Mouse (Mus musculus) olfactory bulb, adult 2 months (tissue): ENCODE measurements around the gene Hoxd9. TPM values are rescaled to one million over a fixed set of nuclear protein-coding genes. Genes with fewer than 3 reads are reported as not detected.

Source experiments
- H3K27ac ChIP-seq: fragments of 200-500 bp; 2 replicates; pipeline ENCODE4 v1.5.1; 2012; ENCODE audit warnings: low read depth, low read length; ENCODE audit not compliant: insufficient read depth
- H3K4me1 ChIP-seq: fragments of 200-500 bp; 2 replicates; pipeline ENCODE4 v1.6.1; 2012; ENCODE audit warnings: low read length; ENCODE audit not compliant: control insufficient read depth, insufficient read depth
- H3K4me3 ChIP-seq: fragments of 200-500 bp; 2 replicates; pipeline ENCODE4 v1.5.1; 2012; ENCODE audit warnings: mild to moderate bottlenecking, low read depth, low read length, moderate library complexity; ENCODE audit not compliant: insufficient read depth
- CTCF ChIP-seq: fragments of 200-500 bp; IDR thresholded peaks from 2 replicates; pipeline ENCODE4 v1.5.1; 2012; ENCODE audit warnings: low read depth, mild to moderate bottlenecking, low read length, moderate library complexity; ENCODE audit not compliant: insufficient read depth
- POLR2A ChIP-seq: fragments of 200-500 bp; IDR thresholded peaks from 2 replicates; pipeline ENCODE4 v1.6.1; 2012; ENCODE audit warnings: mild to moderate bottlenecking, low read depth, low read length, moderate library complexity; ENCODE audit not compliant: insufficient read depth
- WGBS: fragments of 180-500 bp; shearing (Covaris S2); methylation state at CpG from one replicate; pipeline ENCODE4 v1.1.7; 2018; 5-methylcytosine and 5-hydroxymethylcytosine counted together
- polyA plus RNA-seq: library from polyadenylated mRNA; stranded (reverse); fragments of >200 nt; gene quantifications from 2 replicates; pipeline ENCODE4 v1.2.4, GENCODE M21; 2012; ENCODE audit warnings: low replicate concordance; ENCODE audit not compliant: missing spikeins, insufficient read depth, insufficient read length

Hoxd9 gene
- polyA plus RNA-seq, 1 experiment = not detected

DNA sequence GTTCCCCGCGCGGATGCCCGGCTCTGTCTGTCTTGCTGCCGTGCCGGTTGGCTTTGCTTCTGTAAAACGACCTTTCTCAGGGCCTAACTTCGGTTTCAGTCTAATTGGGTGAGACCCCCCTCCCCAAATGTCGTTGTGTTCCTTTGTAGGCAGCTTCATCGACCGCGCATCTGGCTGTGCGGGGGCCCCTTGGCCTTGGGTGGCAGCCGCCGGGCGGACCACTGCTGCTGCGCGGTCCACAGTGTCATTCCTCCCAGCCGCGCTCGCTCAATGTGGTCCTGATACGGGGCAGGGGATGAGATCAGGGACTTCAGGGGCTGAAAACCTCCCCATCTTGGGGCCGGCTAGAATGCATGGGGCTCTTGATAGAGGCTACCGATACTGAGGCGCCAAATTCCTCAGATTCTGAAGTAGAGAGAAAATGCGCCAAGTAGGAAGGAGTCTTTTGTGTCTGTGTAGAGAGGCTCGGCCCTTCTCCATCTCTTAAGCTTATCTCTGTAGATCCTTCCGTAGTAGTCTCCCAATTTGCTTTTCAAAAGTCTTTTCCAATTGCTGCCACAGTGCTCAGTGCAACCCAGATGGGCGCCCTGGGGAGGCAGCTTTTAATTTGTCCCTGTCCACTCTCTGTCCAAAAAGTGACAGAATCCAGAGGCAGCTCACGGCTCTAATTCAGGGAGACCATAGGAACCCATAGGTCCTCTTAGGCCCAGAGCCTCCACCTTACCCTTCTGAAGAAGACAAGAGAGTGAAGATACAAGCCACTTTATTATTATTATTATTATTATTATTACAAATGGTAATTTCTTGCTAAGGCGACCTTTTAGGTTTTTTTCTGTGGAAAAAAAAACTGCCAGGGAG lies 9.6 kb upstream of the Hoxd9 start:
- TF ChIP-seq CTCF = no peak
- WGBS = 3% methylated on average over 31 of the region's 31 CpGs
- H3K4me3 ChIP-seq = no peak overlapping the region
- H3K4me1 ChIP-seq = no peaks in the 10 kb centered on the region
- H3K27ac ChIP-seq = no peak overlapping the region

DNA sequence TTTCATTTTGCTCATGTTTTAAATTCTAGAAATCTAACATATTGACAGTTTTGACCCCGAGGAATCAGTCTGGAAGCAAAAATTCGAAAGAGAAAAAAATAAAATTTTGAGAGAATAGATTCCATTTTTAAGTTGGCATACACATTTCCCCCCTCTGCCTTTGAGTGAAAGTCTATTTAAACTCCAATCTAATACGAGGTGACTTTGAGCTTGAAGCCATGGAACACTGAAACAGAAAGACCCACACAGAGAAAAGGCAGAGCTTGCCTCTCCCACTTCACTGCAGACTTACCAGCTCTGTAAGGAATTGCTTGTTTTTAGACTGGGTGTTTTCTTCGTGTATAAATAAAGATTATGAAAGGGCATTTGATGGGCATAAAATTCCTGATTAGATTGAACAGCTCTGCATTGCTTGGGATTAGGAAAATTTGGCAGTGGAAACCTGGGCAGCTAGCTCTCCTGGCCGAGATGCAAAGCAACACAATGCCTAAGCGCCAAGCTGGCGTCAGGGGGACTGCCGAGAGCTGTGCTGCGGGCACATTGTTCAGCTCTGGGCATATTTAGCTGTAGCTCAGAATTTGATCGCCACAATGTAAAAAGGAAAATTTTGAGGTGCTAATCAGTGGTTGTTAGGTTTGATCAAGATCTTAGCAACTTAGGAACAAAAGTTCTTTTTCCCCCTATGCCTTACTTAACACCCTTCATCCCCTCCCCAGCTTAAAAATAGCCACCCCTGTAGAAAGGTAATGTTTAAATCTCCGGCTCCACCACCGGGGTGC lies 8.5 kb upstream of the Hoxd9 start:
- Histone ChIP-seq H3K4me3 (no peak overlapping the region), H3K27ac (no peak overlapping the region), H3K4me1 (no peaks in the 10 kb centered on the region)
- 7% methylated on average over 12 of the region's 12 CpGs for WGBS
- no peak for TF ChIP-seq CTCF

DNA sequence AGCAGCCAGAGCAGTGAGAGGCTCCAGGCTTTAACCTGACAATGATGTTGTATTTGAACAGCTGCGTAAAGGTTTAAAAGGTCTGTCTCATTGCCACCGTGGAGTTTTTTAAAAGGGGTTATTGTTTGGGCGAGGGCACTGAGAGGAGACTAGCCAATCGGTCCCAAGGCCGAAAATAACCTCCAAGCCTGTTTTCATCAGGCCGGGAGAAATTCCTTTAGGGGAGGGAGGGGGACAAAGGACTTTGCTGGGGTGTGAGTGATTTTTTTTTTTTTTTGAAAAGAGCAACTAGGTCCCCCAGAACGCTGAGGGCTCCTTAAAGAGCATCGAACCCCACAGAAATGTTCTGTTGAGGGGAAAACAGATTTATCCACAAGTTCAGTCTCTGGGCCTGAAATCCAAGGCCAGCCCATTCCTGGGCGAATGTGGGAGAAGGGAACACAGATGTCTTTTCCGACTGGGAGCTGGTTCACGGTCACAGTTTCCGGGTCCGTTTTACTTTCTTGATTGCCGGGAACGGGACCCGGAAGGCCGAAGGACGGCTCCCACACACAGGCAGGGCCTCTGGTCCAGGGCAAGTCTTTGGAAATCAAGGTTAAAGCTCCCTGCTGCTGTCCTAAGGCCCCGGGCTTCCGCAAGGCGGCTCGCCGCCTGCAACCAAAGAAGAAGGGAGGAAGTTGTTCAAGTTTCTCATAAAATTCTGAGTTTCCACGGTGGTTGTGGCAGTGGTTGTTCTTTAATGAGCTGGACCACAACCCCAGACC lies 7.8 kb upstream of the Hoxd9 start:
- Histone ChIP-seq H3K4me3 (no peak overlapping the region), H3K4me1 (no peaks in the 10 kb centered on the region), H3K27ac (no peak overlapping the region)
- TF ChIP-seq POLR2A (no peak), CTCF (no peak)
- WGBS = 3% methylated on average over 24 of the region's 24 CpGs

DNA sequence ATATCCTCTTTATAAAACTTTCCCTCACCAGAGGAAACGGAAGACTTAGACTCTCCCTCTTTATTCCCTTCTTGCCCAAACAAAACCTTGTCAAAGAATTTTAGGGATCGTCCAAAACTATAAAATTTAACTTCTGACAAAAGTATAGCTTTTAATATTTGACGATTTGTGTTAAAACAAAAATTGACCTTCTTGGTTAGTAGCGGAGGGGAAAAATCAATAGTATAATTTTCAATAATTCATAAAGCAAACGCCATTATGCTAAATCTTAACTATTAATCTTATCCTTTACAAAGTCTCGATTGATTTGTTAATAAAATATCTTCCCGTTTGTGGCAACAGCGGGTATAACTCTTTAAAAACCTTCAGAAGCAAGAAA lies 7.2 kb upstream of the Hoxd9 start:
- H3K4me3 ChIP-seq = no peak overlapping the region
- 17% methylated on average over 8 of the region's 8 CpGs for whole genome bisulfite sequencing
- TF ChIP-seq CTCF (no peak), POLR2A (no peak)

DNA sequence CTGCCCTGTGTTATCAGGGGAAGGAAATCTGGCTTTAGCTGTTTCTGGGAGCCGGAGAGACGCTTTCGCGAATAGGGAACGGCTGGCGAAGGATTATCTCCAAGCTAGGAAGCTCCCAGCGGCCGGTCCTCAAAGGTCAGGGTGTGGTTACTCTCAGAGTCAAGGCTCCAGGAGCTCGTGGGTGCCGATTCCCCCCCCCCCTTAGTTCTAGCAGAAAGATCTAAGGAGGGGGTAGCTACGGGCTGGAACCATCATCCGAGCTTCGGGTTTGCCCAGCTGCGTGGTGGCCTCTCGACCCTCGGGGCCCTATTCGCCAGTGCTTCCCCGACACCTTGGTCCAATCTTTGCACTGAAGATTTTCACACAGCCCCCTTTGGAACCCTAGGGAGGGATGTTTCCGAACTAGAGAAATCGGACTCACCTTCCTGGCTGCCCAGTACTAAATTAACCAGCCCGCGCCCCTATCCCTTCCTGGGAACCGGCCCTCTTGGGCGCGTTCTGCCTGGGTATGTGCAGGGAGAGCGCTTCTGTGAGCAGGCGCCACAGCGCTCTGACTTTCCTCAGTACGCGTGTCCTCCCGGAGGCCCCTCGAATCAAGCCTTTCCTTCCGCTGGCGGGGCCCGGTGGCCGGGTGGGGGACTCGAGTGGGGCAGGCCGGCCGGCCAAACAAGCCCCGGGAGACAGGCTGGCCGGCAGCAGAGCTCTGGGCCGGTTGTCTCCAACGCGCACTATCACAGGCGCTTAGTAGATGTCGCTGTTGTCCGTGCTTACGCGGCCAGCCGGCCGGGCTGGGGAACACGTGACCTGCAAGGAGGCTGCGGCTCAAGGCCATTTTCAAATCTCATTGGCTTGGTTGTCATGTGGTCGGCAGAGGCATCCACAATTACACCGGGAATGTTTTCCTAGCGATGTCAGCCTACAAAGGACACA lies 6.2 kb upstream of the Hoxd9 start, which contains the start of gene Hoxd10:
Hoxd10 (plus strand) TSS at position 903 of the 930 bp plus-strand sequence.
- TF ChIP-seq CTCF (no peak), POLR2A (no peak)
- no peak within 1 kb of the TSS for H3K4me3 ChIP-seq

More for the DNA sequence above, 7.2 kb upstream of the Hoxd9 start:
- Histone ChIP-seq H3K4me1 (no peaks in the 10 kb centered on the region), H3K27ac (no peak overlapping the region)

DNA sequence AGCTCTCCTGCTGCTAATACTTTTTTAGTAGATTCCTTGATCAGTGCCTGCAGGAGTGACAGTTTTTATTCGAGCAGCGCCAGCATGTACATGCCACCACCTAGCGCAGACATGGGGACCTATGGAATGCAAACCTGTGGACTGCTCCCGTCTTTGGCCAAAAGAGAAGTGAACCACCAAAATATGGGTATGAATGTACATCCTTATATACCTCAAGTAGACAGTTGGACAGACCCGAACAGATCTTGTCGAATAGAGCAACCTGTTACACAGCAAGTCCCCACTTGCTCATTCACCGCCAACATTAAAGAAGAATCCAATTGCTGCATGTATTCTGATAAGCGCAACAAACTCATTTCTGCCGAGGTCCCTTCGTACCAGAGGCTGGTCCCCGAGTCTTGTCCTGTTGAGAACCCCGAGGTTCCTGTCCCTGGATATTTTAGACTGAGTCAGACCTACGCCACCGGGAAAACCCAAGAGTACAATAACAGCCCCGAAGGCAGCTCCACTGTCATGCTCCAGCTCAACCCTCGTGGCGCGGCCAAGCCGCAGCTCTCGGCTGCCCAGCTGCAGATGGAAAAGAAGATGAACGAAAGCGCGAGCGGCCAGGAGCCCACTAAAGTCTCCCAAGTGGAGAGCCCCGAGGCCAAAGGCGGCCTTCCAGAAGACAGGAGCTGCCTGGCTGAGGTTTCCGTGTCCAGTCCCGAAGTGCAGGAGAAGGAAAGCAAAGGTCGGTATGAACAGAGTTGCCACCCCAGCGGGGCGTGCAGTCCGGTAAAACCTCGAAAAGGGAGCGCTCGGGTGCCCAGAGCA lies 5.3 kb upstream of the Hoxd9 start:
- Histone ChIP-seq H3K27ac (no peak overlapping the region), H3K4me3 (no peak overlapping the region), H3K4me1 (no peaks in the 10 kb centered on the region)
- 4% methylated on average over 35 of the region's 35 CpGs for WGBS
- TF ChIP-seq CTCF (no peak), POLR2A (no peak)

More for the DNA sequence above, 6.2 kb upstream of the Hoxd9 start, which contains the start of gene Hoxd10:
- H3K27ac ChIP-seq = no peak within 1 kb of the TSS
- H3K4me1 ChIP-seq = no peaks in the 10 kb centered on the region
- whole genome bisulfite sequencing = 4% methylated on average over 56 of the region's 56 CpGs

DNA sequence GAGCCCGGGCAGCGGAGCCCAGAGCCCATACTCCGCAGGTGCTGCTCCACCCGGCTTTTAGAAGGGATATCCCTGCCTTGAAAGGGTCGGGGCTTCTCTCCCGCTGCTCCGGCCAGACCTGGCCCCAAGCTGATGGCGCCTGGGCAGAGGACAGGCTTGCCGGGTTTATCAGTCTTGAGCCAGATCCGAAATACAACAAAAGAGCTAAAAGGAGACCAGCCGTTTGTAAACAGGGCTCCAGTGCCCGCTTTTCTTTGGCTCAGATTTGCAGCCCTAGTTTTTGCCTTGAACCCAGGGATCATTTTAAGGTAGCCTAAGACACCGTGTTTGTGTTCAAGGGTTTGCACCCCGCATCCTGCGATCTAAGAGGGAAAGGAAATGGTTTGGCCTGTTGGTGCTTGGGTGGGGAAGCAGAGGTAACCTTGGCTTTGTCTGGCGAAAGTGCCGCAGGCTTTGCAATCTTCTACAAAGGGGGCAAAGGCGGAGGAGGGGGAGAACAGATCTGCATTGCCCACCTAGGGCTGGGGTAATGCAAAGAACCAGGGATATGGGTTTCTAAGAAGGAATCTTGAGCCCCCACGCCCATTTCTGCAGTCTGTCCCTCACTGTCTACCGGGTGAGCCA lies 4.6 kb upstream of the Hoxd9 start:
- H3K4me1 ChIP-seq = peaks cover 1% of the 10 kb centered on the region; the same call in 1 of the 2 replicates

More for the DNA sequence above, 4.6 kb upstream of the Hoxd9 start:
- H3K4me3 ChIP-seq = no peak overlapping the region
- WGBS = 2% methylated on average over 20 of the region's 20 CpGs
- TF ChIP-seq CTCF (no peak), POLR2A (no peak)
- H3K27ac ChIP-seq = no peak overlapping the region
